Mouse (Mus musculus) liver, postnatal 0 days (tissue): ENCODE data around the gene Prdx6b.

Source experiments
- CTCF ChIP-seq: sonication (generic); IDR thresholded peaks from 2 replicates; pipeline ENCODE4 v1.5.1; 2016; ENCODE audit warnings: antibody characterized with exemption, low read depth
- EP300 ChIP-seq: IDR thresholded peaks from 2 replicates; pipeline ENCODE4 v1.6.1; 2016; ENCODE audit warnings: antibody characterized with exemption, low read depth, mild to moderate bottlenecking

- TF ChIP-seq CTCF (no peak), EP300 (no peak)
Measured at GRCm38 (mm10) chr2:80328961-80329653, 36.8 kb downstream of the Prdx6b start.
